In the genomic region with DNA sequence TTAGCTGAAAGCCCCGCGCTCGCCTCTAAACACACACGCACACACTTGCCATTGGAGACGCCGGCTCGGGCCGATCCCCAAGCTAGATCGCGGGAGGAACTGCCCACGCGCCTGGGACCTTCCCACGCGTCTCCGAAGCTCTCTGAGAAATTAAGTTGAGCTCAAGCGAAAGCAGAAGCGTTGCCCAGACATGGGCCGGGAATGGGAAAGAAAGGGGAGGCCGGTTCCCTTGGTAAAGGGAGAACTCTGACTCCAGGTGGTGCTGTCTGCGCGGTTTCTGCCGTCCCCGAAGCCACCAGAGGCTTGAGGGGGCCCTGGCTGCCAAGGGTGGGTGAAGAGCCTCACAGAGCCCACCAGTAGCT, we compare ENCODE assay signal across 7 mouse cellular contexts. TPM values are rescaled to one million over a fixed set of nuclear protein-coding genes. Genes with fewer than 3 reads are reported as not detected.
DNase-seq lines count a peak whose midpoint lies in the region; ATAC-seq and TF ChIP-seq lines count a peak whose summit lies in the region.

A gene (minus strand): TSS at position 210 of the 362 bp plus-strand sequence.

- H3K27me3 ChIP-seq in forebrain, embryonic 10.5 days (ENCODE audit: poor library complexity, severe bottlenecking): peaks cover 33% of the 10 kb centered on the region
- H3K27me3 ChIP-seq in heart, embryonic 12.5 days (replicated peaks): no peaks in the 10 kb centered on the region
- H3K27me3 ChIP-seq in kidney, embryonic 16.5 days (ENCODE audit: insufficient read depth, low read length): no peaks in the 10 kb centered on the region
- H3K27me3 ChIP-seq in liver, adult 2 months (ENCODE audit: control insufficient read depth, insufficient read depth, low read length): no peaks in the 10 kb centered on the region
- no peaks in the 10 kb centered on the region for H3K27me3 ChIP-seq in stomach, postnatal 0 days (ENCODE audit: control insufficient read depth, insufficient read depth, low read length)

- TF ChIP-seq CTCF in brain, embryonic 14.5 days (IDR thresholded peaks at IDR 0.05; ENCODE audit: borderline replicate concordance, extremely low read depth, insufficient read depth, insufficient read length): peak; percentile 83
- peak; percentile 80 for TF ChIP-seq CTCF in liver, adult 2 months (IDR thresholded peaks at IDR 0.05; ENCODE audit: low read depth, low read length)
- TF ChIP-seq CTCF in stomach, postnatal 0 days (IDR thresholded peaks at IDR 0.05; ENCODE audit: low read depth): peak; percentile 92

- peak within 1 kb of the TSS; percentile 97 for H3K27ac ChIP-seq in forebrain, embryonic 10.5 days
- peak within 1 kb of the TSS; percentile 86 for H3K27ac ChIP-seq in heart, embryonic 12.5 days (ENCODE audit: poor library complexity, severe bottlenecking)
- H3K27ac ChIP-seq in kidney, embryonic 16.5 days (ENCODE audit: low read length): peak within 1 kb of the TSS; percentile 81
- H3K27ac ChIP-seq in liver, adult 2 months (replicated peaks; ENCODE audit: insufficient read depth, low read depth, low read length): no peak within 1 kb of the TSS
- peak within 1 kb of the TSS; percentile 91 for H3K27ac ChIP-seq in stomach, postnatal 0 days (replicated peaks)

- H3K79me2 ChIP-seq in liver, adult 2 months (ENCODE audit: control insufficient read depth, insufficient read depth, low read length): no peaks in the 10 kb centered on the region

- H3K4me3 ChIP-seq in forebrain, embryonic 10.5 days: peak within 1 kb of the TSS; percentile 90
- peak within 1 kb of the TSS; percentile 84 for H3K4me3 ChIP-seq in heart, embryonic 12.5 days
- H3K4me3 ChIP-seq in kidney, embryonic 16.5 days (ENCODE audit: low read length): peak within 1 kb of the TSS; percentile 70
- H3K4me3 ChIP-seq in liver, adult 2 months (ENCODE audit: insufficient read depth, low read depth, low read length): peak within 1 kb of the TSS; percentile 62
- peak within 1 kb of the TSS; percentile 71 for H3K4me3 ChIP-seq in stomach, postnatal 0 days (ENCODE audit: low read depth, low read length)

- no peak for TF ChIP-seq EP300 in stomach, postnatal 0 days (optimal IDR thresholded peaks at IDR 0.05)

- TF ChIP-seq POLR2A in brain, embryonic 14.5 days (IDR thresholded peaks at IDR 0.05; ENCODE audit: borderline replicate concordance, extremely low read depth, insufficient read depth, insufficient read length, poor library complexity, severe bottlenecking): no peak
- TF ChIP-seq POLR2A in liver, adult 2 months (IDR thresholded peaks at IDR 0.05; ENCODE audit: extremely low read depth, insufficient read depth, low read length): no peak

- H3K4me2 ChIP-seq in heart, embryonic 12.5 days: peak within 1 kb of the TSS; percentile 83
- H3K4me2 ChIP-seq in kidney, embryonic 16.5 days (replicated peaks; ENCODE audit: low read depth, low read length): peak within 1 kb of the TSS; percentile 96
- H3K4me2 ChIP-seq in stomach, postnatal 0 days (replicated peaks; ENCODE audit: low read depth): peak within 1 kb of the TSS; percentile 96

- H3K9me3 ChIP-seq in forebrain, embryonic 10.5 days: no peaks in the 10 kb centered on the region; the same call in 1 of the 2 replicates
- H3K9me3 ChIP-seq in heart, embryonic 12.5 days (replicated peaks): no peaks in the 10 kb centered on the region
- H3K9me3 ChIP-seq in kidney, embryonic 16.5 days (ENCODE audit: low read length): no peaks in the 10 kb centered on the region
- H3K9me3 ChIP-seq in stomach, postnatal 0 days (ENCODE audit: control insufficient read depth, low read length): no peaks in the 10 kb centered on the region

- ATAC-seq in heart, embryonic 12.5 days (ENCODE audit: insufficient number of reproducible peaks, low FRiP score): peak; percentile 63; the same call in 1 of the 2 replicates
- peak; percentile 85 for ATAC-seq in kidney, embryonic 16.5 days (ENCODE audit: low FRiP score, low TSS enrichment)
- no peak for ATAC-seq in stomach, postnatal 0 days (ENCODE audit: low FRiP score, low TSS enrichment)

- peak within 1 kb of the TSS; percentile 96 for H3K9ac ChIP-seq in heart, embryonic 12.5 days
- H3K9ac ChIP-seq in kidney, embryonic 16.5 days (replicated peaks; ENCODE audit: low read length): peak within 1 kb of the TSS; percentile 86
- H3K9ac ChIP-seq in liver, adult 2 months (ENCODE audit: low read depth, low read length): peak within 1 kb of the TSS; percentile 72
- peak within 1 kb of the TSS; percentile 83 for H3K9ac ChIP-seq in stomach, postnatal 0 days (ENCODE audit: low read length)

- under 1% methylated on average over 23 of the region's 23 CpGs for WGBS in forebrain, embryonic 10.5 days
- WGBS in heart, embryonic 12.5 days: under 1% methylated on average over 23 of the region's 23 CpGs
- WGBS in kidney, embryonic 16.5 days: under 1% methylated on average over 23 of the region's 23 CpGs
- WGBS in liver, adult 2 months: under 1% methylated on average over 23 of the region's 23 CpGs
- WGBS in stomach, postnatal 0 days: 0% methylated on average over 23 of the region's 23 CpGs

- H3K36me3 ChIP-seq in forebrain, embryonic 10.5 days (replicated peaks): peaks cover 11% of the 10 kb centered on the region
- no peaks in the 10 kb centered on the region for H3K36me3 ChIP-seq in heart, embryonic 12.5 days
- no peaks in the 10 kb centered on the region for H3K36me3 ChIP-seq in kidney, embryonic 16.5 days (ENCODE audit: insufficient read depth, low read length)
- H3K36me3 ChIP-seq in liver, adult 2 months (ENCODE audit: control insufficient read depth, insufficient read depth, low read length): no peaks in the 10 kb centered on the region
- H3K36me3 ChIP-seq in stomach, postnatal 0 days (ENCODE audit: control insufficient read depth, insufficient read depth, low read length): no peaks in the 10 kb centered on the region

- H3K4me1 ChIP-seq in forebrain, embryonic 10.5 days: peaks cover 73% of the 10 kb centered on the region
- peaks cover 42% of the 10 kb centered on the region for H3K4me1 ChIP-seq in heart, embryonic 12.5 days (replicated peaks)
- peaks cover 45% of the 10 kb centered on the region for H3K4me1 ChIP-seq in kidney, embryonic 16.5 days (ENCODE audit: insufficient read depth, low read length)
- H3K4me1 ChIP-seq in liver, adult 2 months (ENCODE audit: control insufficient read depth, insufficient read depth, low read length): peaks cover 6% of the 10 kb centered on the region
- peaks cover 3% of the 10 kb centered on the region for H3K4me1 ChIP-seq in stomach, postnatal 0 days (replicated peaks; ENCODE audit: control insufficient read depth, insufficient read depth)

- DNase-seq in brain, embryonic 14.5 days (ENCODE audit: low read depth): peak; percentile 91
- DNase-seq in forebrain, embryonic 10.5 days (ENCODE audit: extremely low spot score, low spot score): peak; percentile 82
- DNase-seq in liver, adult 2 months (ENCODE audit: extremely low read depth, low read depth, low spot score): peak; percentile 44
- peak; percentile 50 to 75 for DNase-seq in monocyte, adult 2 months (ENCODE audit: low read depth in 1 of 2, low spot score in 2 of 2)
- peak; percentile 79 for DNase-seq in stomach, postnatal 0 days (ENCODE audit: low spot score)

RNA-seq across cellular contexts. Expression of the gene that starts here (rescaled TPM):
- 99.2 and 170 TPM in 2 replicates for polyA plus RNA-seq in brain, embryonic 14.5 days (2012; rRNA removed)
- 71.1 and 73.6 TPM in 2 replicates for polyA plus RNA-seq in forebrain, embryonic 10.5 days (2016; fragmentation: Nextera tagmentation; extraction: Ambion mirVana)
- polyA plus RNA-seq in heart, embryonic 12.5 days (2016; fragmentation: Nextera tagmentation; extraction: Ambion mirVana): 136 and 137 TPM in 2 replicates
- 52.7 and 54.8 TPM in 2 replicates for polyA plus RNA-seq in kidney, embryonic 16.5 days (2015; fragmentation: Nextera tagmentation; extraction: Ambion mirVana)
- total RNA-seq in liver, adult 2 months (2014; rRNA removed): 7.8 and 9.9 TPM in 2 replicates
- polyA plus RNA-seq in liver, adult 2 months (2012; rRNA removed): 16.1 and 21.9 TPM in 2 replicates
- 44.2 and 49.1 TPM in 2 replicates for polyA plus RNA-seq in stomach, postnatal 0 days (2015; fragmentation: Nextera tagmentation; extraction: Ambion mirVana)
